Mouse (Mus musculus): Measurements from ENCODE around the gene Gm17019.
"Not testable (repeated sequence)": the region's sequence is repeated elsewhere in the genome, so short reads cannot be mapped to it uniquely, and the experiment has no call there.

- TF ChIP-seq ELF1 (IDR thresholded peaks at IDR 0.05; ENCODE audit: low read depth, low read length); NELFE (IDR thresholded peaks at IDR 0.05; ENCODE audit: low read depth, low read length); NRF1 (IDR thresholded peaks at IDR 0.05; ENCODE audit: insufficient read depth, low read depth, low read length, poor library complexity, severe bottlenecking); POLR2A (IDR thresholded peaks at IDR 0.05; ENCODE audit: control insufficient read depth in 1 of 2, insufficient read depth in 1 of 2, low read depth in 1 of 2, low read length in 2 of 2, poor library complexity in 1 of 2); CTCF (IDR thresholded peaks at IDR 0.05 in 2 of 3, conservative IDR thresholded peaks at IDR 0.05 in 1 of 3; ENCODE audit: control insufficient read depth in 1 of 3, insufficient read depth in 1 of 3, low read depth in 2 of 3, low read length in 3 of 3, poor library complexity in 1 of 3, severe bottlenecking in 1 of 3); TCF12 (IDR thresholded peaks at IDR 0.05; ENCODE audit: low read depth, low read length); MAX (IDR thresholded peaks at IDR 0.05; ENCODE audit: low read length); KAT2A (conservative IDR thresholded peaks at IDR 0.05; ENCODE audit: low read depth, low read length); ZNF384 (IDR thresholded peaks at IDR 0.05; ENCODE audit: low read depth, low read length); GATA1 (IDR thresholded peaks at IDR 0.05; ENCODE audit: low read depth, low read length); USF1 (IDR thresholded peaks at IDR 0.05; ENCODE audit: low read depth, low read length); JUND (IDR thresholded peaks at IDR 0.05; ENCODE audit: low read depth, low read length): not testable (repeated sequence)
Measured at GRCm38 (mm10) chr5:15004569-15005562, 27.9 kb downstream of the Gm17019 start.

Measured in MEL (cell line).